Mouse (Mus musculus) forebrain, embryonic 13.5 days (tissue): ENCODE data around the gene Depdc1b. TPM values are rescaled to one million over a fixed set of nuclear protein-coding genes. Genes with fewer than 3 reads are reported as not detected.

Source experiments
- ATAC-seq: fragments of 200-750 bp; cut with Nextera tagmentation; 2 replicates; pipeline ENCODE4 v1.8.0; 2017
- H3K27ac ChIP-seq: fragments of 300-500 bp; sonication (generic); 2 replicates; pipeline ENCODE4 v1.5.1; 2015; ENCODE audit warnings: inconsistent platforms, mild to moderate bottlenecking, moderate library complexity
- H3K27me3 ChIP-seq: fragments of 300-500 bp; sonication (generic); 2 replicates; pipeline ENCODE4 v1.6.1; 2015; ENCODE audit warnings: mild to moderate bottlenecking, inconsistent platforms
- H3K36me3 ChIP-seq: fragments of 300-500 bp; sonication (generic); 2 replicates; pipeline ENCODE4 v1.6.1; 2015; ENCODE audit warnings: mild to moderate bottlenecking, inconsistent platforms; ENCODE audit not compliant: poor library complexity, severe bottlenecking
- H3K4me1 ChIP-seq: fragments of 300-500 bp; sonication (generic); 2 replicates; pipeline ENCODE4 v1.6.1; 2015; ENCODE audit warnings: inconsistent platforms
- H3K4me2 ChIP-seq: fragments of 300-500 bp; sonication (generic); 2 replicates; pipeline ENCODE4 v1.6.1; 2015; ENCODE audit warnings: inconsistent platforms, mild to moderate bottlenecking, moderate library complexity
- H3K4me3 ChIP-seq: fragments of 300-500 bp; sonication (generic); 2 replicates; pipeline ENCODE4 v1.5.1; 2015; ENCODE audit warnings: mild to moderate bottlenecking, inconsistent platforms
- H3K9ac ChIP-seq: fragments of 300-500 bp; sonication (generic); 2 replicates; pipeline ENCODE4 v1.6.1; 2015; ENCODE audit warnings: mild to moderate bottlenecking, inconsistent platforms
- H3K9me3 ChIP-seq: fragments of 300-500 bp; sonication (generic); replicated peaks from 2 replicates; pipeline ENCODE4 v1.6.1; 2016; ENCODE audit warnings: inconsistent platforms
- WGBS: fragments of 180-500 bp; shearing (Covaris S2); methylation state at CpG from one replicate; pipeline ENCODE4 v1.1.7; 2015; 5-methylcytosine and 5-hydroxymethylcytosine counted together
- polyA plus RNA-seq: library from polyadenylated mRNA; unstranded; fragments of >200 nt; fragmentation: Nextera tagmentation; extraction: Ambion mirVana; gene quantifications from 2 replicates; pipeline ENCODE4 v1.2.1, GENCODE M21; 2015

Depdc1b gene
- 13.2 and 13.9 TPM in 2 replicates for polyA plus RNA-seq

GRCm38 (mm10) chr13:108315702-108316486, at the start of gene Depdc1b:
Depdc1b (plus strand) TSS chr13:108316332.
- Histone ChIP-seq H3K9ac (peak within 1 kb of the TSS; percentile 78), H3K9me3 (no peaks in the 10 kb centered on the region), H3K27ac (no peak within 1 kb of the TSS), H3K4me2 (peak within 1 kb of the TSS; percentile 91), H3K36me3 (no peaks in the 10 kb centered on the region; the same call in 1 of the 2 replicates), H3K27me3 (no peaks in the 10 kb centered on the region), H3K4me3 (peak within 1 kb of the TSS; percentile 76), H3K4me1 (peaks cover 22% of the 10 kb centered on the region)
- peak; percentile 99 for ATAC-seq
- 1% methylated on average over 48 of the region's 48 CpGs for WGBS

DNA sequence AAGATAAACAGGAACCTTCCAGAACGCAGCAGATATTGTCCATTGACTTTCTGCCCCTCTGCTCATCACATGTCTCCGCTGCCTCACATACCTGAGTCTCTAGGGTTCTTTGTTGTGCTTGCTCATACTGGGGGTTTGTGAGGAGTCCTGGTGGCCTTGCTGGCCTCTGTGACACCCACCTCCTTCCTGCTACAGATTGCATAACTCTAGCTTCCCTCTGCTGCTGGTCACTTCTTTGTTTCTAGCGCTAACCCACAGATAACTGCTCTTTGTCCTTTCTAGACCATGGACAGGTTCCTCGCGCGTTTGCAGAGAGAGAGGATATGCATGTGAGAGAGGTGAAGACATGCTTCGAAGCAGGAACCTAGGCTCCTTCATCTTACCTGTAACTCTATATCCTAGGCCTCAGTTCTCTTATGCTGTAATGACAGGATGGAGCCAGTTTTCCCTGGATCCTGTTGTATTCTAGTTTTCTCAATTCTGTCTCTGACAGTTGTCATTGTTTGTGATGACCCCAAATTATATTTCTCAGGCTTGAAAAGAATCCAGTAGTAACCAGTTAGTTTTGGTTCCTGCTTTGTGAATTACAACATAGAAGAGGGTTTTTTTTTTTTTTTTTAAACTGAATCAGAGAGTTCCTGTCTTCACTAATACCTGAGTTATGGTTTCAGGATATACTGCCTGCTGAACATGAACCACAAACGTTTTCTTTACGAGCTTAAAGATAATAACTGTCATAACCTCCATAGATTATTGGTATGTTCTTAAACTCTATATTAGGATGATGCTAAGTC, 48.1 kb upstream of the Depdc1b start:
- ATAC-seq, result no peak
- WGBS, result 89% methylated on average over 9 of the region's 9 CpGs
- no peaks in the 10 kb centered on the region for H3K36me3 ChIP-seq
- no peak overlapping the region for H3K4me3 ChIP-seq
- H3K27me3 ChIP-seq, result no peaks in the 10 kb centered on the region
- no peaks in the 10 kb centered on the region for H3K9me3 ChIP-seq
- H3K9ac ChIP-seq, result no peak overlapping the region
- H3K4me2 ChIP-seq, result no peak overlapping the region
- no peak overlapping the region for H3K27ac ChIP-seq
- peaks cover 3% of the 10 kb centered on the region; the same call in 1 of the 2 replicates for H3K4me1 ChIP-seq

DNA sequence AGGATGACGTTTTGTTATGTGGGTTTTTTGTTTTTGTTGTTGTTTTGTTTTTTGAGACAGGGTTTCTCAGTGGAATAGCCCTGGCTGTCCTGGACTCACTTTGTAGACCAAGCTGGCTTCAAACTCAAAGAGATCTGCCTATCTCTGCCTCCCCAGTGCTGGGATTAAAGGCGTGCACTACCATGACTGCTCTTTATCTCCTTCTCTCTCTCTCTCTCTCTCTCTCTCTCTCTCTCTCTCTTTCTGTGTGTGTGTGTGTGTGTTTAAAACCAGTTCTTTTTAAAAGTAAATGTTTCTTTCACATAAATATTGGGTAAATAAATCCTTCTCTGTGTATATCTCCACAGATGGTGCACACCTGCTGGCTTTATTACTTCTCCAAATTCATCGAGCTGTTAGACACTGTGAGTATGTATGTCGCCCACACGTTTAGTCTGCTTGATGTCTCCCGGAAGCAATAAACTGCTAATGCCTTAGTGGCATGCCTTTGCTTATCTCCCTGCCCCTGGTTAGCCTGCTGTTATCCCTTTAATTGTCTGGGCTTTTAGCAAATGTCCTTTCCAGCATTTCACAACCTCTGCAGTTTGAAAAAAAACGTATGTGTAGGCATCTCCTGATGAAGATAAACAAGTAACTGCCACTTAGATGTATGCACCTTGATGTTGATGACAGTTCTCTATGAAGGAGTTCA, 44.5 kb upstream of the Depdc1b start:
- no peaks in the 10 kb centered on the region for H3K4me1 ChIP-seq
- no peaks in the 10 kb centered on the region for H3K9me3 ChIP-seq
- H3K4me2 ChIP-seq, result no peak overlapping the region
- H3K36me3 ChIP-seq, result no peaks in the 10 kb centered on the region
- no peaks in the 10 kb centered on the region for H3K27me3 ChIP-seq
- ATAC-seq, result no peak
- no peak overlapping the region for H3K9ac ChIP-seq
- H3K27ac ChIP-seq, result no peak overlapping the region
- 85% methylated on average over 7 of the region's 7 CpGs for WGBS
- no peak overlapping the region for H3K4me3 ChIP-seq

DNA sequence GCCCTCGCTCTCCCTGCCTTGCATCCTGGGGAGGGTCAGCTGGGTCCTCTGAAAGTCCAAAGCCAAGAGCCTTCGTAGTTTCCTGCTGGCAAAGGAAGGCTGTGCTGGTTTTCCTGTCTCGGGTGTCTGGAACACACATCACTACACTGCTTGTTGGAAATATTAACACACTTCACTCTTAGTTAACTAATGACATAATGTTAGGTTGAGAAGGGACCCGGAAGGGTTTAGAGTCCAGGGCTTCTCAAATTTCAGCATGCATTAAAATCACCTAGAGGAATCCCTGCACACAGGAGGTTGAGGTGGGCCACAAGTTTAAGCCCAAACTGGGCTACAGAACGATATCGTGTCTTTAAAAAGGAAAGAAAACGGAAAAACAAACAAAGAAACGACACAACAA, 43.8 kb upstream of the Depdc1b start:
- H3K4me3 ChIP-seq, result no peak overlapping the region
- 83% methylated on average over 8 of the region's 8 CpGs for WGBS

GRCm38 (mm10) chr13:108273034-108273433, 43.1 kb upstream of the Depdc1b start:
- WGBS, result 63% methylated on average over 15 of the region's 15 CpGs
- Histone ChIP-seq H3K27me3 (no peaks in the 10 kb centered on the region), H3K27ac (no peak overlapping the region), H3K9ac (no peak overlapping the region), H3K4me3 (no peak overlapping the region), H3K9me3 (no peaks in the 10 kb centered on the region), H3K36me3 (no peaks in the 10 kb centered on the region), H3K4me1 (no peaks in the 10 kb centered on the region), H3K4me2 (no peak overlapping the region)
- ATAC-seq, result peak; percentile 36; the same call in 1 of the 2 replicates

More for the DNA sequence above, 43.8 kb upstream of the Depdc1b start:
- Histone ChIP-seq H3K27me3 (no peaks in the 10 kb centered on the region), H3K9me3 (no peaks in the 10 kb centered on the region), H3K36me3 (no peaks in the 10 kb centered on the region), H3K9ac (no peak overlapping the region), H3K4me2 (no peak overlapping the region), H3K27ac (no peak overlapping the region), H3K4me1 (no peaks in the 10 kb centered on the region)
- no peak for ATAC-seq

DNA sequence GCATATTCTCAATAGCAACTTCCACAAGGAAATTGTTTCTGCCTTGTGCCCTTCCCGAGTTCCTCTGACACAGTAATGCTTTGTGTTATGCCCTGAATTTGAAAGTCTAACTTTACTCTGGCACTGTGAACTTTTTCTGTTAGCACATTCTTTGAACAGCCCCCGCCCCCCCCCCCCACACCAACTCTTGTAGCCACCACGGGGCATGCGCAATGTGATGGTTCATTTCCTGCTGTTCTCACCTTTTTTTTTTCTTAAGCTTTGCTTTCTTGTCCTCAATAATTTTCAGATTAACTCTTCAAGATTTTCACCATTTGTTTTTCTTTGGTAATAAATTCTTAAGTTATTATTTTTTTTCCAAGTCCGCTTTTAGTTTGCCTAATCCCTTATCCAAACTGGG, 42.7 kb upstream of the Depdc1b start:
- no peak overlapping the region for H3K4me2 ChIP-seq
- no peak for ATAC-seq
- WGBS, result 53% methylated on average over 5 of the region's 5 CpGs

GRCm38 (mm10) chr13:108276561-108276960, 39.6 kb upstream of the Depdc1b start:
- no peak overlapping the region for H3K4me2 ChIP-seq
- H3K36me3 ChIP-seq, result no peaks in the 10 kb centered on the region
- no peak overlapping the region for H3K27ac ChIP-seq
- ATAC-seq, result no peak
- H3K9me3 ChIP-seq, result no peaks in the 10 kb centered on the region
- 50% methylated on average over 1 of the region's 1 CpGs for WGBS
- no peak overlapping the region for H3K4me3 ChIP-seq
- H3K9ac ChIP-seq, result no peak overlapping the region
- 0 out of 2 replicates have a peak, but pooled peaks cover 4% of the 10 kb centered on the region for H3K4me1 ChIP-seq
- no peaks in the 10 kb centered on the region for H3K27me3 ChIP-seq

More for the DNA sequence above, 42.7 kb upstream of the Depdc1b start:
- H3K9ac ChIP-seq, result no peak overlapping the region
- no peak overlapping the region for H3K27ac ChIP-seq
- H3K9me3 ChIP-seq, result no peaks in the 10 kb centered on the region
- H3K4me3 ChIP-seq, result no peak overlapping the region
- H3K36me3 ChIP-seq, result no peaks in the 10 kb centered on the region
- H3K4me1 ChIP-seq, result no peaks in the 10 kb centered on the region
- no peaks in the 10 kb centered on the region for H3K27me3 ChIP-seq

DNA sequence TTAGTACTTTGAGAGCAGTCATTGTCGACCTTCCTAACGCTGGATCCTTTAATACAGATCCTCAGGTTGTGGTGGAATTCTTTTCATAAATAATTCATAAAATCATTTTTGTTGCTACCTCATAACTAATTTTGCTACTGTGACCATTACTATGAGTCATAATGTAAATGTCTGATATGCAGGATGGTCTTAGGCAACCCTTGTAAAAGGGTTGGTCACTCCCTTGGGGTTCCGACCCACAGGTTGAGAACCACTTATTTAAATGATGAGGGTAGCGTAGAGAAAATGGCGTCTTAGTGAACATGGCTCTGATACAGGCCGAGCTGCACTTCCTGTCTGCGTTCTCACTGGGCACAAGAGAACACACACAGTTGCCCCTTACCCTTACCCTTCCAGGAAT, 38.8 kb upstream of the Depdc1b start:
- no peaks in the 10 kb centered on the region for H3K27me3 ChIP-seq
- H3K9me3 ChIP-seq, result no peaks in the 10 kb centered on the region
- WGBS, result 77% methylated on average over 7 of the region's 7 CpGs
- no peak overlapping the region for H3K4me3 ChIP-seq
- H3K4me1 ChIP-seq, result 0 out of 2 replicates have a peak, but pooled peaks cover 4% of the 10 kb centered on the region
- H3K27ac ChIP-seq, result no peak overlapping the region
- ATAC-seq, result no peak
- no peaks in the 10 kb centered on the region for H3K36me3 ChIP-seq
- H3K4me2 ChIP-seq, result no peak overlapping the region
- H3K9ac ChIP-seq, result no peak overlapping the region

DNA sequence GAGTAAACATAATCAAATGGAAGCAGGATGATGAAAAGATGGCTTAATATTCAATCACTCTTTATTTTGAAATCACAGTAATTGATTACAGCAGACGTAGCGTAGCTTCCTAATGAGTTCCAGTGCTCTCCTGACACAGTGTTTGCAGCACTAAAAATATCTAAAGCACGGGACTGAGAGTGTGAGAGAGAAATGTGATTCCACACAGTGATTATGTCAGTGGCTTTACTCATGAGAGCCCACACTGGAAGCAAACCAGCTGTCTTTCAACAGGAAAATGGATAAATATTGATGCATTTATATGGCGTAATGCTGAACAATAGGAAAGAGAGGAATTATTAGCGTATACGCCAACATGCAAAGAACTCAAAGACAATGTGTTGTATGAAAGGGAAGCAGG, 37.5 kb upstream of the Depdc1b start:
- H3K27ac ChIP-seq, result no peak overlapping the region

DNA sequence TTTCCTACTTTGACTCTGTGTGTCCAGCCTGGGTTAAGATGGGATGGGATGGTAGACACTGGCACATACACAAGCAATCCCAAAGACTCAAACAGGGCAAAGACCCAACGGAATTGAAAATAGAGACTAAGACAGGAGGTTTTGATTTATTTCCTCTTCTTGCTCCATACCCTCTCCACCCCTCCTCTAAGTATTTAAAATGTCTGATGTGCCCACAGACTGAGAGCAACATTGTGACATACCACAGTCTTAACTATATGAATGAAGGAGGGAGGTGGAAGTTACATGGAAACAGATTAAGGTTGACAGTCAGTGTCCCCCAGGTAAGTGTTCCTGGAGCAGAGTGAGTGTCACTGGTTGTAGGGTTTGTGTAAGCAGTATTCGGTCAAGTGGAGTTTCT, 31.8 kb upstream of the Depdc1b start:
- H3K9me3 ChIP-seq, result no peaks in the 10 kb centered on the region
- H3K27me3 ChIP-seq, result no peaks in the 10 kb centered on the region
- no peak overlapping the region for H3K27ac ChIP-seq
- no peak for ATAC-seq
- H3K36me3 ChIP-seq, result no peaks in the 10 kb centered on the region
- 88% methylated on average over 2 of the region's 2 CpGs for WGBS
- no peak overlapping the region for H3K4me2 ChIP-seq
- no peaks in the 10 kb centered on the region for H3K4me1 ChIP-seq
- no peak overlapping the region for H3K4me3 ChIP-seq
- no peak overlapping the region for H3K9ac ChIP-seq

More for the DNA sequence above, 37.5 kb upstream of the Depdc1b start:
- Histone ChIP-seq H3K4me1 (0 out of 2 replicates have a peak, but pooled peaks cover 4% of the 10 kb centered on the region), H3K9ac (no peak overlapping the region), H3K36me3 (no peaks in the 10 kb centered on the region), H3K4me2 (no peak overlapping the region), H3K27me3 (no peaks in the 10 kb centered on the region), H3K4me3 (no peak overlapping the region), H3K9me3 (no peaks in the 10 kb centered on the region)
- no peak for ATAC-seq
- 70% methylated on average over 6 of the region's 6 CpGs for WGBS

DNA sequence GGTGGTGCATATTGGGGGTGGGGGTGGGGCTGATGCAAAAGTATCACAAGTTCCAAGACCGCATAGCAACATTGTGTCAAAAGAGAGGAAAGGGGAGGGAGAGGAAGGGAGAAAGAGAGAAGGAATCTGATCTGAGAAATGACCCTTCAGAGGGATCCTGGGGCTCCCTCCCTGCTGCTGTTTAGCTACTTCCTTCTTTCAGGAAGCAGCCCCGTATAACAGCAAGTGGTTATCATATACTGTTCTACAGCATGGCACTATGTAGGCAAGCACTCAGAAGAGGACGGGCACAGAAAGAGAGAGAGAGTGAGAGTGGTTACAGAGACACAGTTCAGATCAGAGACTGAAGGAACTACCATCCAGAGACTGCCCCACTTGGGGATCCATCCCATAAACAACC, 28.2 kb upstream of the Depdc1b start:
- Histone ChIP-seq H3K4me3 (no peak overlapping the region), H3K9ac (no peak overlapping the region), H3K4me2 (no peak overlapping the region), H3K4me1 (no peaks in the 10 kb centered on the region), H3K36me3 (no peaks in the 10 kb centered on the region), H3K9me3 (no peaks in the 10 kb centered on the region), H3K27me3 (no peaks in the 10 kb centered on the region), H3K27ac (no peak overlapping the region)
- 54% methylated on average over 3 of the region's 3 CpGs for WGBS
- no peak for ATAC-seq

DNA sequence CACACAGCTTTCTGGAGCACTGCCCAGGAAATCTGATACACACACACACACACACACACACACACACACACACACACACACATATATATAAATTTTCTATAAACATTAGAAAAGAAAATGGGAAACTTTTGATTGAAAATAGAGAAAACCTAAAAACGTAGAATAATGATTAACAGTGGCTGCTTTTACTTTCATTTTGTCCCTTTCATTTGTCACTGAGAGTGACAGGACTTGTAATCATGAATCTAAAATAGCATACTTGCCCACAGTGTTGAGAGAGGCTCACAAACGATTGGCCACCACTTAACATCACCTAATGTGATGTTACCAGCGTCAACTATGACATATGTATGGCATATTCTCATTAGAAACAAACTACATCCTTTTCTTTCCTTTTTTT, 26.7 kb upstream of the Depdc1b start:
- 69% methylated on average over 3 of the region's 3 CpGs for WGBS
- H3K36me3 ChIP-seq, result no peaks in the 10 kb centered on the region
- H3K4me2 ChIP-seq, result no peak overlapping the region
- no peak for ATAC-seq
- no peaks in the 10 kb centered on the region for H3K9me3 ChIP-seq
- H3K27me3 ChIP-seq, result no peaks in the 10 kb centered on the region
- H3K4me1 ChIP-seq, result no peaks in the 10 kb centered on the region
- H3K9ac ChIP-seq, result no peak overlapping the region
- H3K4me3 ChIP-seq, result no peak overlapping the region
- H3K27ac ChIP-seq, result no peak overlapping the region
